Mouse (Mus musculus) hindbrain, embryonic 10.5 days (tissue): Measurements from ENCODE around the gene Arhgef40. TPM values are rescaled to one million over a fixed set of nuclear protein-coding genes. Genes with fewer than 3 reads are reported as not detected.

Source experiments
- DNase-seq: peaks from one replicate; pipeline ENCODE4 v3.0.0-alpha.2; 2017; ENCODE audit warnings: low spot score
- H3K27ac ChIP-seq: fragments of 300-500 bp; sonication (generic); 2 replicates; pipeline ENCODE4 v1.5.1; 2016; ENCODE audit warnings: mild to moderate bottlenecking, moderate library complexity
- H3K27me3 ChIP-seq: fragments of 300-500 bp; sonication (generic); 2 replicates; pipeline ENCODE4 v1.6.1; 2016; ENCODE audit warnings: mild to moderate bottlenecking; ENCODE audit not compliant: poor library complexity, insufficient read depth, severe bottlenecking
- H3K36me3 ChIP-seq: fragments of 300-500 bp; sonication (generic); 2 replicates; pipeline ENCODE4 v1.6.1; 2016; ENCODE audit warnings: mild to moderate bottlenecking, moderate library complexity
- H3K4me1 ChIP-seq: fragments of 300-500 bp; sonication (generic); replicated peaks from 2 replicates; pipeline ENCODE4 v1.6.1; 2016; ENCODE audit warnings: mild to moderate bottlenecking
- H3K4me3 ChIP-seq: fragments of 300-500 bp; sonication (generic); 2 replicates; pipeline ENCODE4 v1.5.1; 2016; ENCODE audit warnings: mild to moderate bottlenecking, moderate library complexity
- H3K9me3 ChIP-seq: fragments of 300-500 bp; sonication (generic); 2 replicates; pipeline ENCODE4 v1.6.1; 2016; ENCODE audit warnings: mild to moderate bottlenecking, moderate library complexity
- WGBS: fragments of 180-500 bp; shearing (Covaris S2); methylation state at CpG from one replicate; pipeline ENCODE4 v1.1.7; 2016; 5-methylcytosine and 5-hydroxymethylcytosine counted together
- polyA plus RNA-seq: library from polyadenylated mRNA; unstranded; fragments of >200 nt; fragmentation: Nextera tagmentation; extraction: Ambion mirVana; gene quantifications from 2 replicates; pipeline ENCODE4 v1.2.1, GENCODE M21; 2016

The Arhgef40 gene
- polyA plus RNA-seq, 1 experiment from 2014 or later, result 106 TPM

GRCm38 (mm10) chr14:52015445-52016100 is 31.1 kb downstream of the Arhgef40 start, which contains the start of gene Tmem253:
Tmem253 (plus strand) TSS chr14:52015658.
- Histone ChIP-seq H3K27ac (peak within 1 kb of the TSS; percentile 100), H3K4me3 (peak within 1 kb of the TSS; percentile 80), H3K27me3 (no peaks in the 10 kb centered on the region), H3K4me1 (peaks cover 83% of the 10 kb centered on the region), H3K36me3 (peaks cover 5% of the 10 kb centered on the region; the same call in 1 of the 2 replicates), H3K9me3 (no peaks in the 10 kb centered on the region)
- DNase-seq, result no peak
- WGBS, result 51% methylated on average over 6 of the region's 6 CpGs

- Histone ChIP-seq H3K4me1 (peaks cover 83% of the 10 kb centered on the region), H3K9me3 (no peaks in the 10 kb centered on the region), H3K27ac (peak overlapping the region; percentile 100), H3K27me3 (no peaks in the 10 kb centered on the region), H3K36me3 (peaks cover 5% of the 10 kb centered on the region; the same call in 1 of the 2 replicates), H3K4me3 (peak overlapping the region; percentile 20; the same call in 1 of the 2 replicates)
- DNase-seq, result no peak
- WGBS, result 73% methylated on average over 13 of the region's 13 CpGs
Observed at GRCm38 (mm10) chr14:52016625-52017405, 32.3 kb downstream of the Arhgef40 start.

- Histone ChIP-seq H3K27ac (0 out of 2 replicates have a peak overlapping the region, but pooled peaks have one; percentile 35), H3K36me3 (peaks cover 5% of the 10 kb centered on the region; the same call in 1 of the 2 replicates), H3K27me3 (no peaks in the 10 kb centered on the region), H3K4me3 (no peak overlapping the region), H3K9me3 (no peaks in the 10 kb centered on the region), H3K4me1 (peaks cover 81% of the 10 kb centered on the region)
- WGBS, result 85% methylated on average over 4 of the region's 4 CpGs
- no peak for DNase-seq
Observed at GRCm38 (mm10) chr14:52017662-52018061, 33.1 kb downstream of the Arhgef40 start.

- no peaks in the 10 kb centered on the region for H3K27me3 ChIP-seq
- no peak for DNase-seq
- 90% methylated on average over 15 of the region's 15 CpGs for WGBS
- H3K27ac ChIP-seq, result peak overlapping the region; percentile 100
- H3K9me3 ChIP-seq, result no peaks in the 10 kb centered on the region
- peaks cover 5% of the 10 kb centered on the region; the same call in 1 of the 2 replicates for H3K36me3 ChIP-seq
- peaks cover 81% of the 10 kb centered on the region for H3K4me1 ChIP-seq
- peak overlapping the region; percentile 69 for H3K4me3 ChIP-seq
Observed at GRCm38 (mm10) chr14:52018248-52019050, 33.9 kb downstream of the Arhgef40 start.

GRCm38 (mm10) chr14:52019051-52019589 is 34.6 kb downstream of the Arhgef40 start:
- no peak for DNase-seq
- Histone ChIP-seq H3K36me3 (peaks cover 5% of the 10 kb centered on the region; the same call in 1 of the 2 replicates), H3K4me3 (peak overlapping the region; percentile 69), H3K4me1 (peaks cover 81% of the 10 kb centered on the region), H3K27ac (peak overlapping the region; percentile 100), H3K27me3 (no peaks in the 10 kb centered on the region), H3K9me3 (no peaks in the 10 kb centered on the region)
- 38% methylated on average over 12 of the region's 12 CpGs for WGBS

- peak; percentile 98 for DNase-seq
- H3K27me3 ChIP-seq, result no peaks in the 10 kb centered on the region
- peak overlapping the region; percentile 69 for H3K4me3 ChIP-seq
- WGBS, result under 1% methylated on average over 73 of the region's 74 CpGs
- H3K4me1 ChIP-seq, result peaks cover 81% of the 10 kb centered on the region
- H3K9me3 ChIP-seq, result no peaks in the 10 kb centered on the region
- H3K36me3 ChIP-seq, result peaks cover 5% of the 10 kb centered on the region; the same call in 1 of the 2 replicates
- peak overlapping the region; percentile 100 for H3K27ac ChIP-seq
Observed at GRCm38 (mm10) chr14:52019590-52020340, 35.2 kb downstream of the Arhgef40 start.

- WGBS, result 12% methylated on average over 15 of the region's 15 CpGs
Observed at GRCm38 (mm10) chr14:52020486-52021137, 36.1 kb downstream of the Arhgef40 start, which contains the start of gene Zfp219. Zfp219 (minus strand) TSS chr14:52020733.

GRCm38 (mm10) chr14:52021138-52021529 is 36.6 kb downstream of the Arhgef40 start:
- peak overlapping the region; percentile 69 for H3K4me3 ChIP-seq
- no peak for DNase-seq
- no peaks in the 10 kb centered on the region for H3K27me3 ChIP-seq
- H3K4me1 ChIP-seq, result peaks cover 69% of the 10 kb centered on the region
- H3K27ac ChIP-seq, result peak overlapping the region; percentile 100
- peaks cover 5% of the 10 kb centered on the region; the same call in 1 of the 2 replicates for H3K36me3 ChIP-seq
- no peaks in the 10 kb centered on the region for H3K9me3 ChIP-seq
- 75% methylated on average over 4 of the region's 4 CpGs for WGBS

More at GRCm38 (mm10) chr14:52020486-52021137, 36.1 kb downstream of the Arhgef40 start, which contains the start of gene Zfp219:
- peak; percentile 78 for DNase-seq
- Histone ChIP-seq H3K27ac (peak within 1 kb of the TSS; percentile 100), H3K9me3 (no peaks in the 10 kb centered on the region), H3K27me3 (no peaks in the 10 kb centered on the region), H3K4me1 (peaks cover 74% of the 10 kb centered on the region), H3K36me3 (peaks cover 5% of the 10 kb centered on the region; the same call in 1 of the 2 replicates), H3K4me3 (peak within 1 kb of the TSS; percentile 69)

- no peaks in the 10 kb centered on the region for H3K27me3 ChIP-seq
- no peak overlapping the region for H3K4me3 ChIP-seq
- peaks cover 5% of the 10 kb centered on the region; the same call in 1 of the 2 replicates for H3K36me3 ChIP-seq
- peak overlapping the region; percentile 100 for H3K27ac ChIP-seq
- WGBS, result 92% methylated on average over 8 of the region's 8 CpGs
- DNase-seq, result no peak
- H3K4me1 ChIP-seq, result peaks cover 64% of the 10 kb centered on the region
- H3K9me3 ChIP-seq, result no peaks in the 10 kb centered on the region
Observed at GRCm38 (mm10) chr14:52021568-52022212, 37.2 kb downstream of the Arhgef40 start.

- Histone ChIP-seq H3K36me3 (peaks cover 5% of the 10 kb centered on the region; the same call in 1 of the 2 replicates), H3K4me3 (peak overlapping the region; percentile 45), H3K27ac (peak overlapping the region; percentile 87; the same call in 1 of the 2 replicates), H3K9me3 (no peaks in the 10 kb centered on the region), H3K4me1 (peaks cover 58% of the 10 kb centered on the region), H3K27me3 (no peaks in the 10 kb centered on the region)
- no peak for DNase-seq
- WGBS, result 56% methylated on average over 3 of the region's 3 CpGs
Observed at GRCm38 (mm10) chr14:52022244-52022708, 37.8 kb downstream of the Arhgef40 start.
